Mouse (Mus musculus) A20 (cell line): ENCODE data around the gene Tstd3.

Source experiments
- DNase-seq: peaks from one replicate; pipeline ENCODE4 v3.0.0-alpha.2; 2011; ENCODE audit warnings: low read depth, low spot score

The Tstd3 gene

DNA sequence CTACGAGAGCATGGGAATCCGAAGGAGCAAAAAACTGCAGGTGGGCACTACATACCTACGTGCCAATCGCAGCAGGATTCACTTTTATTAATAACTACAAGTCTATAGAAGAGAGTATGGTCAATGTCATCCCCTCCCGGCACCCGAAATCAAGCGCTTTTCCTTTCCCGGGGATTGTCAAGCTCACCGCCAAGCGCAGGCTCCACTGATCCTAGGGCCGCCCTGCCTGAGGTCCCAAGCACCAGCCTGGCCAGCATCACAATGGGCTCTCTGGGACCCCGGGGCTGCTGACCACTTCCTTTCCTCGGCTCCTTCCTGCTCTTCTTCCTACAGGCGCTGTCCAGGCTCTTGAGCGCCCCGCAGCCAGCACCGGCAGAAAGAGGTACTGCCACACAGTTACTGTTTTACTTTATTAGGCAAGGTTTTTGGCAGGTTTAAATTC lies at the start of gene Tstd3, which contains the start of gene Usp45:
Tstd3 (minus strand) TSS at position 350 of the 442 bp plus-strand sequence.
Usp45 (plus strand) TSS at position 294 of the 442 bp plus-strand sequence.
- DNase-seq = peak; percentile 83

- DNase-seq = peak; percentile 62
Measured at GRCm38 (mm10) chr4:21814029-21814428, 47.0 kb upstream of the Tstd3 start.

DNA sequence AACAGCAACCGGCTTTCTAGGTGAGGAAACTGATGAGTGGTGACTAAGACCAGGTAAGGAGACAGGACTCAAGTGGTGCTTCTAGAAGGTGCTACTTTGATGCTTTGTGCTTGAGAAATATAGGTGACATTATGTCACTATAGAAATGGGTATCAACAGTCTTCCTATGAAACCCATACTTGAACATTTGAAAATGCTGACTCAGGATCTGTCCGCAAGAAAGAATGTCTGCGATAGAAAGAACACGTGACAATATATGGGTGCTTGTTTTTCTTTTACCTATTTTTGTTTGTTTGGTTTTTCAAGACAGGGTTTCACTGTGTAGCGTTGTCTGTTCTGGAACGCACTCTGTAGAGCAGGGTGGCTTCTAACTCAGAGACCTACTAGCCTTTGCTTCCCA lies 45.6 kb upstream of the Tstd3 start:
- no peak for DNase-seq

- no peak for DNase-seq
Measured at GRCm38 (mm10) chr4:21810608-21811007, 43.6 kb upstream of the Tstd3 start.

DNA sequence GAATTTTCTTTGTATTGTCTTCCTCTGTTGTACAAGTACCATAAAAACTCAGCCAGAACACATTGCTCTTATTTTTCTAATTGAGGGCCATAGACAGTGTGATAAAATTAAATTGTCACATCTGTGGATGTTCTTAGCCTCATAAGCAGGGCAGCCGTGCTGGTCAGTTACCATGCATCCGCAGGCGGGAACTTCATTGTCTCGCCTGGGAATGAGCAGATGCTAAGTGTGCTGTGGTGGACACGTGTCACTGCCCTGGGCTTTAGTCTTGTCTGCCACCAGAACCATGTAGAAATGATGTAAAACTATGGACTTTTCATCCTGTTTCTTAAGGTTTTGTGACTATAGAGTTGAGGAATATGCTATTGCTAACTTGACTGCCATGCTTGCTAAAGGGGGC lies 40.2 kb upstream of the Tstd3 start:
- DNase-seq = no peak

GRCm38 (mm10) chr4:21801620-21802019 lies 34.6 kb upstream of the Tstd3 start:
- no peak for DNase-seq

GRCm38 (mm10) chr4:21801013-21801412 lies 34.0 kb upstream of the Tstd3 start:
- DNase-seq = no peak

GRCm38 (mm10) chr4:21793631-21794030 lies 26.6 kb upstream of the Tstd3 start:
- no peak for DNase-seq

DNA sequence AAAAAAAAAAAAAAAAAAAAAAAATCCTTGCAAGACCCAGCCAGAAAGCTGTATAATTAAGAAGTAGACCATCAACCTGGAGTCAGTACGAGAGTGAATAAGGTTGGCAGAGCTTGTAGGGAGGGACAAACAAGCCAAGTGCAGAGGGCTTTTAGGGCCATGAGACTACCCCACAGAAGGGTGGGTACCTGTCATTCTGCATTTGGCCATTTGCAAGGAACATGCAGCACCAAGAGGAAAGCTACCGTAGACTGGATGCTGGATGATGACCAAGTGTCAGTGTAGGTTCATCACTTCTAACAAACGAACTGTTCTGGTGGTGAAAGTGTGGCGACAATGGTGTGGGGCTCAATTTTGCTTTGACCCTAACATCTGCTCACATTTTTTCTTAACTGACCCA lies 22.8 kb upstream of the Tstd3 start:
- DNase-seq = no peak

DNA sequence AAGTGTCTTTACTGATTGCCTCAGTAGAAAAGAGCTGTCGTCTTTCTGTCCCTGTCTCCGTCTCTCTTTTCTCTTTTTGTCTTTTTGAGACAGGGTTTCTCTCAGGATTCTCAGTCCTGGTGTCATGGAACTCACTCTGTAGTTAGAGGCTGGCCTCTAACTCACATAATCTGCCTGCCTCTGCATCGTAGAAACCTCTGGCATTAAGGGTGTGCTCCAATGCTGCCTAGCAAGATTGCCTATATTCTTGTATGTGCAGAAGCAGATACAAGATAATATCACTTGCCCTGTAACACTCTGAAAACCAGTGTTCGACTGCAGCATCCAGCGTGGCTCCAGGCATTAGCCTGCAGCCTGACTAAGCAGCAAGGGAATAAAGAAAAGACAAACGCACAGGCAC lies 21.9 kb upstream of the Tstd3 start:
- DNase-seq = no peak

DNA sequence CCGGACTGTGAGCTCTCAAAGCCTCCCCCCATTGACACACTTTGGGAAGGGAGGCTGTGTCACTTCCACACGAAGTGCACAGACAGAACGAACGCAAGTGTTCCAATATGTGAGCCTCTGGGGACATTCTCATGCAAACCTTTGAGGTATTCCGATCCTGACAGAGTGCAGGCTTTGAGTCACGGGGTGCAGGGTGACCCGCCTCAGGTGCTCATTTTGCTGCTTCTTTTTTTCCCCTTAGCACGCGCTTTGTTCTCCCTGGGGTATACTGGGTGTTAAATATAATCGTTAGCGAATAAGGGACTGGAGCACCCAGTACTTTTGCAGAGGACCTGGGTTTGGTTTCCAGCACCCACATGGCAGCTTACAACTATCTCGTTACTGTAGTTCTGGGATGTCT lies 19.3 kb upstream of the Tstd3 start:
- no peak for DNase-seq

DNA sequence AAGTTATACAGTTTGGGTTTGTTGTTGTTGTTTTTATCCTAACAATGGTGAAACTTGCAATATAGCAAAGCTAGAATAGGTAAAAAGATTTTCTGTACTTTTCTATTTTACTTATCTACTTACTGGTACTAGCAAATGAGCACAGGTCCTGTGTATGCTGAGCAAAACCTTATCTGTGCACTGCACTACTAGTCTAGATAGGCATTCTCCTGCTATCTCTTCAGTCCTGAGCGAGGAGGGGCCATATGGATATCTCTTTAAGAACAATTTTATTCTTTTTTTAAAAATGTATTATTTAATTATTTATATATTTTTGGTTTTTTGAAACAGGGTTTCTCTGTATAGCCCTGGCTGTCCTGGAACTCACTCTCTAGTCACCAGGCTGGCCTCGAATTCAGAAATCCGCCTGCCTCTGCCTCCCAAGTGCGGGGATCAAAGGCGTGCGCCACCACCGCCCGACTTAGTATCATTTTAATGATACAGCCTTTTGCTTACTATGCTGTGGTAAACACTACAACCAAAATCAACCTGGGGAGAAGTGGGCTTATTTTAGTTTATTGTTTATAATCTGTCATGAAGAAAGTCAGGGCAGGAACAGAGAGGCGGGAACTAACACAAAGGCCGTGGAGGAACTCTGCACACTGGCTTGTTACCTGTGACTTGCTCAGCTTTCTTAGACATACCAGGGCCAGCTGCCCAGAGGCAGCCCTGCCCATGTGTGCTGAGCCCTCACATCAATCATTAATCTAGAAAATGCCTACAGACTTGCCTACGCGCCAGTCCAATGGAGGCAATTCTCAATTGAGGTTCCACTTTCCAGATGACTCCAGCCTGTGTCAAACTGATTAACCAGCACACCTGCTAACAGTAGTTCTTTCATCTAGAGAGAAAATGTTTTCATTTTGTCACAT lies 14.1 kb upstream of the Tstd3 start:
- peak; percentile 48 for DNase-seq

DNA sequence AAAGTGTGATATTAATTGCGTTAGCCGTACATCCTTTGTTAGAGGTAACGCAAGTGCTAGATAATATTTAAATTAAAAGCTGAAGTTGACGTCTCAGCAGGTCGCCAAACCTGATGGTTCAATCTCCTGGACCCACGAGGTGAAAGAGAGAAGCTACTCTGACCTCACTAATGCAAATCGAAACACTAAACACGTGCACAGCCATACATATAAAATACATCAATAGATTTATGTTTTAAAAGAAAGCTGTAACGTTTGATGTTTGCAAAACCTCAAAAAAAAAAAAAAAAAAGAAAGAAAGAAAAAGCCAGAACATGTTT lies 9.9 kb upstream of the Tstd3 start:
- DNase-seq = peak; percentile 66

DNA sequence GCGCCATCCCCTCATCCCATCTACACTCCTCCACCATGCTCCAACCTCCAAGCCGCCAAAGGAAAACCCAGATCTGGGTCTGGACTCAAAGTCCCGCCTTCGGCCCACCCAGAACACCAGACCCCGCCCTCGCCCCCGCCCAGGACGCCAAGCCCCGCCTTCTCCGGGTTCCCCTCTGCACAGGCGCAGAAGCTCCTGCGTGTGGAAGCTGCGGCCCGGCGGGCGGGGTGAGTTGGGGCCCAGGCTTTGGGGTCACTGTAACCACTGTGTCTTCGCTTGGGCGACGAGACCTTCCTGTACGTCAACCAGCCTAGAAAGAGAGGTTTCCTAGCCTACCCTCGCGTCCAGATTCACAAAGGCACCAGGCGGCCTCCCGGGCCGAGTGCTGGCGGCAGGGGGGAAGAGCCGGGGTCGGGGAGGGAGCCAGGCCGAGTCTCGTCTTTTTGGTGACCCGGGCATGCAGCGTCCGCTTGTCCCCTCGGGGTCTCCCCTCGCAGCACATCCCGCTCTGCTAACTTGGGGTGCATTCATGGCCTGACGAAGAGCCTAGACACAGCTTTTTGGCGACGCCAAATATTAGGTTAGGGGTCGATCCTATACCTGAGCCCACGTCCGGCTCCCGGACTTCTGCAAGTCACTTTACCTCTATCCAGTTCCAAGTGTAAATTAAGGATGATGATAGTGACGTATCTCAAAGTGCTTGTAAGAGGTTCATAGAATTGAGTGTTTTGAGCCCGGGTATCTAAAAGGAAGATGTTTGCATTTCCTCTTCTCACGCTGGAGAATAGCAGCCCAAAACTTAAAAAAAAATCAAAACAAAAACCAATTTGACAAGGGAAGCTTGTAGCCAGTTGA lies 9.3 kb upstream of the Tstd3 start:
- DNase-seq = peak; percentile 92

GRCm38 (mm10) chr4:21772306-21772705 lies 5.3 kb upstream of the Tstd3 start:
- DNase-seq = peak; percentile 37

DNA sequence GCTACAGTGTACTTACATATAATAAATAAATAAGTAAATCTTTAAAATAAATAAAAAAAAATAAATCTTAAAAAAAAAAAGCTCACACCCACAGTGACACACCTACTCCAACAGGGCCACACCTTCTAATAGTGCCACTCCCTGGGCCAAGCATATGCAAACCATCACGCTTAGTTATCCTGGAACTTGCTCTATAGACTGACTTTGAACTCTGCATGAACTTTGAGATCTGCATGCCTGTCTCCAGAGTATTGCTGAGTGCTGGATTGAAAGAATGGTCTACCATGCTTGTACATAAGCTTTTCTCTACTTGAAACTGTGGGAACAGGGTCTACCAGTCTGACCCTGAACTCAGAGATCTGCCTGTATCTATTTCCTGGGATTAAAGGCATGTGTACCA lies 4.1 kb upstream of the Tstd3 start:
- no peak for DNase-seq

GRCm38 (mm10) chr4:21766171-21766862 lies 695 bp downstream of the Tstd3 start:
- peak; percentile 52 for DNase-seq

DNA sequence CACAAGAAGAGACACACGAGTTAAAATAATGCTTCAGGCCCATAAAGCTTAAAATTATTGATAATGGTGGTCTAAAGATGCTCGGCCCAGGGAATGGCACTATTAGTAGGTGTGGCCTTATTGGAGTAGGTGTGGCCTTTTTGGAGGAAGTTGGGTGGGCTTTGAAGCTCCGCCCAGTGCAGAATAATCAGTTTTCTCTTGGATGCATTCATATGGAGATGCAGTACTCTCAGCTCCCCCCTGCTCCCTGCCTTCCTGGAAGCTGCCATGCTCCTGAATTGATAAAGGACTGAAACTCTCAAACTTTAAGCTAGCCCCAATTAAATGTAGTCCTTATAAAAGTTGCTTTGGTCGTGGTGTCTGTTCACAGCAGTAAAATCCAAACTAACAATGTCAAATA lies 3.2 kb downstream of the Tstd3 start:
- no peak for DNase-seq

- no peak for DNase-seq
Measured at GRCm38 (mm10) chr4:21761416-21762160, 5.4 kb downstream of the Tstd3 start.

GRCm38 (mm10) chr4:21758860-21759259 lies 8.2 kb downstream of the Tstd3 start:
- DNase-seq = peak; percentile 44

GRCm38 (mm10) chr4:21755123-21755789 lies 11.8 kb downstream of the Tstd3 start:
- peak; percentile 91 for DNase-seq
